Mouse (Mus musculus): ENCODE results near the gene Tgfb3. TPM values are rescaled to one million over a fixed set of nuclear protein-coding genes. Genes with fewer than 3 reads are reported as not detected.

Tgfb3 gene
- total RNA-seq (2021), result 10 to 100 TPM; 13.1 to 14.2 TPM
- long read RNA-seq, experiment 1, transcript Tgfb3-201 (7 exons, 3,383 nt), result major isoform, 15 of 19 reads
- long read RNA-seq, experiment 1, partial matches to known transcripts, result 2 of 19 reads
- long read RNA-seq, experiment 1, other reads (novel, unspliced or antisense), result 2 of 19 reads
- long read RNA-seq, experiment 2, transcript Tgfb3-201 (7 exons, 3,383 nt), result major isoform, 17 of 17 reads
- long read RNA-seq, experiment 2, partial matches to known transcripts, result 0 of 17 reads
- long read RNA-seq, experiment 2, other reads (novel, unspliced or antisense), result 0 of 17 reads

- peak in 1 of 2 experiments; percentile 40 for DNase-seq (ENCODE audit: low spot score in 2 of 2)
Measured at GRCm38 (mm10) chr12:86078553-86079201, at the start of gene Tgfb3. Tgfb3 (minus strand) TSS chr12:86079041.

- no peak for DNase-seq (ENCODE audit: low spot score in 2 of 2)
Measured at GRCm38 (mm10) chr12:86128122-86128521, 49.3 kb upstream of the Tgfb3 start.

GRCm38 (mm10) chr12:86124016-86124415, 45.2 kb upstream of the Tgfb3 start:
- no peak for DNase-seq (ENCODE audit: low spot score in 2 of 2)

GRCm38 (mm10) chr12:86116295-86116835, 37.5 kb upstream of the Tgfb3 start:
- DNase-seq (ENCODE audit: low spot score in 2 of 2), result no peak

GRCm38 (mm10) chr12:86110637-86111036, 31.8 kb upstream of the Tgfb3 start:
- no peak for DNase-seq (ENCODE audit: low spot score in 2 of 2)

- DNase-seq (ENCODE audit: low spot score in 2 of 2), result no peak
Measured at GRCm38 (mm10) chr12:86109531-86109930, 30.7 kb upstream of the Tgfb3 start.

DNA sequence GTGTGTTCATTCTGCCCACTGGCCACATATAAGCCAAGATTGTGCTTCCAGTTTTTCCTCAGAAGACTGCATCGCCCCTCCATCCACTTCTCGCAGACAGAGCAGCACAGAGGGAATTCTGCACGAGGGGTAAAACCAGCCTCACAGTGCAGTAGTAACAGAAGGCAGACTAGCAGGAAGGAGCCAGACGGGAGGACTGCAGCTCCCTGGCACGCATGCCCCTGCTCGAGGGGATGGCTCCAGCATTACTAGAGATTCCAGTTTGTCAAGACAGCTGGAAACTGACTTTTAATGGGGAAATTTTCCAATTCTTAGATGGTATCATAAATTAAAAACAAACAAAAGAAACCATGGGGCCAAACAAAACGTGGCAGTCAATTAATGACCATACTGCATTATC, 28.8 kb upstream of the Tgfb3 start:
- peak in 1 of 2 experiments; percentile 57 for DNase-seq (ENCODE audit: low spot score in 2 of 2)

DNA sequence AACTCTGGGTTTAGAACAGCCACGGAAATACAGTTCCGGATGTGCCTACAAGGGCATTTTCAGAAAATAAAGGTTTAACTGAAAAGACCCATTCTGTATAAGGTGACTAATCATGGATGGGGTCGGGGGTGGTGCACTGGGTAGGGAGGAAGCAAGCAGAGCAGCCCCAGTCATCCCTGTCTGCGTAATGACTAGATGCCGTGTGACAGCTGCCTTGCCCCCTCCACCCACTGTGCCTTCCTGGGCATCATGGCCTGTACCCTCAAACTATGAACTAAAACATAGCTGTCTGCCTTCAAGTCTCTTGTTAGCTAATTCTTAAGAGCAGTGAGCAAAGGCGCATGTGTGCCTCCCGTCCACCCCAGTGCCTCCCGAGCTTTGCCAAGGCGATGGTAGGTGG, 27.2 kb upstream of the Tgfb3 start:
- no peak for DNase-seq (ENCODE audit: low spot score in 2 of 2)

- no peak for DNase-seq (ENCODE audit: low spot score in 2 of 2)
Measured at GRCm38 (mm10) chr12:86105546-86105945, 26.7 kb upstream of the Tgfb3 start.

GRCm38 (mm10) chr12:86104297-86104696, 25.5 kb upstream of the Tgfb3 start:
- DNase-seq (ENCODE audit: low spot score in 2 of 2), result no peak

DNA sequence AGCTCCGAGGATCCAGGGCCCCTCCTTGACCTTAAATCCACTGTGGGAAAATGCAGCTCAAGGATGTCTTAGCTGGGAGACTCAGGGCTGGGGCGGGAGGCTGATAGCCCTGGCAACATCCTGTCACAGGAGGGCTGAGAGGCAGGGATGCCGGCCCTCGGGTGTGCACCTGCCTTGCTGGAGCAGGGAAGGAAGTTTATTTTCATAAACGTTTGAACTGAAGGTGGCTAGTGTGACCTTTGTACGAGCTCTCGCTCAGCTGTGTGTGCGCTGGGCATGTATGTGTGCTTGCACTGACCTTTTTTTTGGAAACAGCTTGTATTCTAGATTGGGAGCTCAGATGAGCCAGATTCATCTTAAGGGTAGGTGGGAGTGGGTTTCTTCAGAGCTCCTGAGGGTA, 25.0 kb upstream of the Tgfb3 start:
- DNase-seq (ENCODE audit: low spot score in 2 of 2), result no peak

GRCm38 (mm10) chr12:86103391-86103790, 24.6 kb upstream of the Tgfb3 start:
- DNase-seq (ENCODE audit: low spot score in 2 of 2), result no peak

DNA sequence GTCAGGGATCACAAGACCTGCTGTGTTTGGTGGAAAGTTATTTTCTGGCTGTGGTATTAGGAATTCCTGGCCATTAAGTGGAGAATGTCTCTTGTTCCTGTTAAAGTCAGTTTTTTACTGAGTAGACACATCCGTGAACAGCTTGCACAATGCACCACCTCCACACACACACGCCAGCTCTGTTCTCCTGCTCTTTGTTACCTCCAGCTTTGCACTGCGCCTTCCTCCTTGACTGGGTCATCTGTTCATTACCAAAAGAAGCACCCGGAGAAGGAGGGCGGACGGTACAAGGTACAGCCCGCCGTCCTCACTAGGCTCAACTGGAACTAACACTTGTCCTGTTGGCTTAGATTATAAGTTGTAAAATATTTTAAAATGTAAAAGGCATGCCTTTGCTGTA, 23.8 kb upstream of the Tgfb3 start:
- DNase-seq (ENCODE audit: low spot score in 2 of 2), result no peak

- no peak for DNase-seq (ENCODE audit: low spot score in 2 of 2)
Measured at GRCm38 (mm10) chr12:86100711-86101110, 21.9 kb upstream of the Tgfb3 start.

DNA sequence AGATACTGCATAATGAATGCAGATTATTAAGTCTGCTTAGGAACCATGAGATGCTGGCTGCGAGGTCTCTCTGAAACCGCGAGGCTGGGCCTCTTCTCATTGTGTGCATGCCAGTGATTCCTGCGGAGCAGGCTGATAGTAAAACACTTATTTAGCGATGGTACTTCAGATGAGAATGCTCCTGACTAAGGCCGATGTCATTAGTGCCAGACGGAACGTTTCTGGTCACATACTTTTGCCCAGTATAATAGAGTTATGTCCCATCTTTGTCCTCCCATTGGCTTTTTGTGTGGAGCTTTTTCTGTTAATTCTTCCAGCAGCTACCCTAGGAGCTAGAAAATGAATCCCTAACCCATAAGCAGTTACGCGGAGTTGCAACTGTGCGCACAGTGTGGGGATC, 18.9 kb upstream of the Tgfb3 start:
- no peak for DNase-seq (ENCODE audit: low spot score in 2 of 2)

DNA sequence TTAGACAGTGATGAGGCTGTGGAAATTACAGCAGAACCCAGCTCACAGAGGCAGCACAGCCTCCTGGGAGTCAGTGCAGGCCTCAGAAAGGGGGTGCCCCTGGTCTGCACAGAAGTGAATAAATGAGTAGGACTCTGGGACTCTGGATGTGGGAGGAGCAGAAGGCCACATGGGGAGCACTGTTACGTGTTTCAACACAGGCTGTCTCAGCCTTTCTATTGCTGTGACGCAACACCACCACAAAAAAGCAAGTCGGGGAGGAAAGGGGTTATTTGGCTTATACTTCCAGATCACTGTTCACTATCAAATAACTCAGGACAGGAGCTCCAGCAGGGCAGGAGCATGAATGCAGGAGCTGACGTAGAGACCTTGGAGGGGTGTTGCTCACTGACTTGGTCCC, 17.0 kb upstream of the Tgfb3 start:
- no peak for DNase-seq (ENCODE audit: low spot score in 2 of 2)

- DNase-seq (ENCODE audit: low spot score in 2 of 2), result no peak
Measured at GRCm38 (mm10) chr12:86094075-86094474, 15.2 kb upstream of the Tgfb3 start.

DNA sequence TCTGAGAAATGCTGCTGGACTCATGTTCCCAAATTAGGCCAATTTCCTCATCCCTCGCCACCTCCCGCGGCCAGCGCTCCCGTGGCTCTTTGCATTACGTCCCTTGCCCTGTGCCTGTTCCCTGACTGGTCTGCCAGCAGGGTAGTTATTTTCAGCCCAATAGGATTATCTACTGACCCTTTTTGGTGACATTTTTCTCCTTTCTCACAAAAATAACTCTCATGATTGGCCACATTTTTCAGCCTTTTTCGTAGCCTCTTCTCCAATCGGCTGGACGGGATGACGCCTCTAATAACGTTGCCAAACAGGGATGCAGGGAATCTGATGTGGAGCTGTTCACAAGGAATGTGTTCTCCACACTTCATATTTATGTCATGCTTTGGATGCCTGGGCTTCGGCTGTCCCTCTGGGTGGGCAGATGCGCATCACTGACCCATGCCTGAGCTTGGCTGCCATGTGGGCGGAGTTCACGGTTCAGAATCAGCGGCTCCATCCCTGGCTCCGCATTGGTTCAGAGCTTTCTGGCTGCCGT, 12.8 kb upstream of the Tgfb3 start:
- DNase-seq (ENCODE audit: low spot score in 2 of 2), result no peak

DNA sequence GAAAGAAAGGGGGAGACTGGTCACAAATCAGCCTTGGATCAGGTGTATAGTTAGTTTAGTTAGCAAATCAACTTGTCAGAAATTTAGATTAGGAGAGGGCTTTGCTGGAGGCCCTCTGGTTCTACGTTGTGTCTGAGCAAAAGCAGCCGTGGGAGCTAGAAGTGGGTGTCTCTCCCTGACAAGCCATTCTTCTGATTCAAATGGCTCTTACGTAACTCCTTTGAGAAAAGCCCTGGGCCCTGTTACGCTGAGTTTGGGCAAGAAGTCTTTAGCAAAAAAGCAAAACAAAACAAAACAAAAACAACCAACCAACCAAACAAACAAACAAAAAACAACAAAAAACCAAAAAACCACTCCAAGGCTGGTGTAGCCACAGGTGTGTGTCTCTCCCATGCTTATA, 11.9 kb upstream of the Tgfb3 start:
- DNase-seq (ENCODE audit: low spot score in 2 of 2), result no peak

GRCm38 (mm10) chr12:86088042-86088441, 9.2 kb upstream of the Tgfb3 start:
- DNase-seq (ENCODE audit: low spot score in 2 of 2), result no peak

DNA sequence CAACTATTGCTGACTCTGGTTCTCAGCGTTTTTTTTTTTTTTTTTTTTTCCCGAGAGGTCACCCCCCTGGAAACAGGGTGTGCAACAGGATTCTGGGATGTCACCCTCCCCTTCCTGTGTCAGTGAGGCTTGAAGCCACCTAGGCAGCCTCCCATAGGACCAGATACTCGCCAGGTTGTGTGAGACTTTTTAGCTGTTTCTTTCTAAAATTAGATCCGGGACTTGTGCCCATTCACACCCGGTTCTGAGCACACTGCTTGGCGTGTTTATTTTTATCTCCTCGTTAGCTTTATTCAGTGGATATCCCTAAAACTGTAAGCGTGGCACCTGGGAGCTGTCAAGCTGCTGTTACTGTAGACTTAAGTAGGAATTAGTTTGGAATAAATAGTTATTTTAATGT, 7.7 kb upstream of the Tgfb3 start:
- DNase-seq (ENCODE audit: low spot score in 2 of 2), result no peak

- no peak for DNase-seq (ENCODE audit: low spot score in 2 of 2)
Measured at GRCm38 (mm10) chr12:86085873-86086272, 7.0 kb upstream of the Tgfb3 start.
